Mouse (Mus musculus) intestine, embryonic 14.5 days (tissue): ENCODE measurements around the gene Gm15557. TPM values are rescaled to one million over a fixed set of nuclear protein-coding genes. Genes with fewer than 3 reads are reported as not detected.

Experiments
- ATAC-seq: fragments of 200-750 bp; cut with Nextera tagmentation; replicated peaks from 2 replicates; pipeline ENCODE4 v1.8.0; 2017; ENCODE audit warnings: low read depth, moderate number of reproducible peaks, moderate TSS enrichment, moderate library complexity; ENCODE audit not compliant: low FRiP score, low TSS enrichment
- DNase-seq: peaks from one replicate; pipeline ENCODE4 v3.0.0-alpha.2; 2018; ENCODE audit warnings: low spot score
- H3K27ac ChIP-seq: fragments of 300-500 bp; sonication (generic); 2 replicates; pipeline ENCODE4 v1.5.1; 2014; ENCODE audit warnings: low read depth, mild to moderate bottlenecking, control low read depth
- H3K27me3 ChIP-seq: fragments of 300-500 bp; sonication (generic); replicated peaks from 2 replicates; pipeline ENCODE4 v1.6.1; 2014; ENCODE audit warnings: low read length, control low read depth; ENCODE audit not compliant: control insufficient read depth, insufficient read depth
- H3K36me3 ChIP-seq: fragments of 300-500 bp; sonication (generic); 2 replicates; pipeline ENCODE4 v1.6.1; 2014; ENCODE audit warnings: low read length, control low read depth; ENCODE audit not compliant: control insufficient read depth, insufficient read depth
- H3K4me1 ChIP-seq: fragments of 300-500 bp; sonication (generic); replicated peaks from 2 replicates; pipeline ENCODE4 v1.6.1; 2014; ENCODE audit warnings: low read length, control low read depth, mixed read lengths; ENCODE audit not compliant: control insufficient read depth, insufficient read depth
- H3K4me2 ChIP-seq: fragments of 300-500 bp; sonication (generic); 2 replicates; pipeline ENCODE4 v1.6.1; 2014; ENCODE audit warnings: low read length
- H3K4me3 ChIP-seq: fragments of 300-500 bp; sonication (generic); 2 replicates; pipeline ENCODE4 v1.5.1; 2014; ENCODE audit warnings: low read depth, low read length, control low read depth, mixed read lengths
- H3K9ac ChIP-seq: fragments of 300-500 bp; sonication (generic); 2 replicates; pipeline ENCODE4 v1.6.1; 2014; ENCODE audit warnings: mild to moderate bottlenecking, low read length
- H3K9me3 ChIP-seq: fragments of 300-500 bp; sonication (generic); 2 replicates; pipeline ENCODE4 v1.6.1; 2016; ENCODE audit warnings: low read length, control low read depth; ENCODE audit not compliant: control insufficient read depth
- WGBS: fragments of 180-500 bp; shearing (Covaris S2); extraction: QIAGEN DNeasy Blood & Tissue Kit; methylation state at CpG from one replicate; pipeline ENCODE4 v1.1.7; 2014; 5-methylcytosine and 5-hydroxymethylcytosine counted together
- polyA plus RNA-seq: library from polyadenylated mRNA; unstranded; fragments of >200 nt; fragmentation: Nextera tagmentation; extraction: Ambion mirVana; gene quantifications from 2 replicates; pipeline ENCODE4 v1.2.1, GENCODE M21; 2014

Gene Gm15557
- polyA plus RNA-seq, 1 experiment from 2014 or later = not detected

- no peaks in the 10 kb centered on the region for H3K9me3 ChIP-seq
- 50% methylated on average over 5 of the region's 5 CpGs for WGBS
- ATAC-seq (no peak), DNase-seq (no peak)
- 0 out of 2 replicates have a peak, but pooled peaks cover 8% of the 10 kb centered on the region for H3K27me3 ChIP-seq
- H3K27ac ChIP-seq = no peak overlapping the region
- H3K4me3 ChIP-seq = no peak overlapping the region
- peaks cover 11% of the 10 kb centered on the region for H3K4me1 ChIP-seq
- no peaks in the 10 kb centered on the region for H3K36me3 ChIP-seq
- H3K9ac ChIP-seq = no peak overlapping the region
- no peak overlapping the region for H3K4me2 ChIP-seq
Measured at GRCm38 (mm10) chr2:155945580-155945979, 5.1 kb downstream of the Gm15557 start.

GRCm38 (mm10) chr2:155946069-155946468 is 5.5 kb downstream of the Gm15557 start:
- ATAC-seq = no peak
- H3K36me3 ChIP-seq = no peaks in the 10 kb centered on the region
- peak; percentile 89 for DNase-seq
- no peak overlapping the region for H3K4me2 ChIP-seq
- H3K4me3 ChIP-seq = no peak overlapping the region
- no peaks in the 10 kb centered on the region for H3K9me3 ChIP-seq
- 0 out of 2 replicates have a peak, but pooled peaks cover 8% of the 10 kb centered on the region for H3K27me3 ChIP-seq
- H3K27ac ChIP-seq = no peak overlapping the region
- peaks cover 11% of the 10 kb centered on the region for H3K4me1 ChIP-seq
- 4% methylated on average over 7 of the region's 7 CpGs for WGBS
- H3K9ac ChIP-seq = no peak overlapping the region

- no peak overlapping the region for H3K9ac ChIP-seq
- H3K27me3 ChIP-seq = 0 out of 2 replicates have a peak, but pooled peaks cover 8% of the 10 kb centered on the region
- ATAC-seq = no peak
- no peak overlapping the region for H3K27ac ChIP-seq
- no peak overlapping the region for H3K4me3 ChIP-seq
- peaks cover 11% of the 10 kb centered on the region for H3K4me1 ChIP-seq
- DNase-seq = no peak
- WGBS = 26% methylated on average over 4 of the region's 4 CpGs
- no peak overlapping the region for H3K4me2 ChIP-seq
- H3K36me3 ChIP-seq = no peaks in the 10 kb centered on the region
- H3K9me3 ChIP-seq = no peaks in the 10 kb centered on the region
Measured at GRCm38 (mm10) chr2:155946499-155946898, 6.0 kb downstream of the Gm15557 start.

- no peak overlapping the region for H3K27ac ChIP-seq
- H3K4me1 ChIP-seq = peaks cover 11% of the 10 kb centered on the region
- no peak overlapping the region for H3K4me3 ChIP-seq
Measured at GRCm38 (mm10) chr2:155947390-155948002, 7.0 kb downstream of the Gm15557 start.

GRCm38 (mm10) chr2:155949362-155949761 is 8.8 kb downstream of the Gm15557 start:
- 31% methylated on average over 6 of the region's 6 CpGs for WGBS
- DNase-seq = no peak

More at GRCm38 (mm10) chr2:155947390-155948002, 7.0 kb downstream of the Gm15557 start:
- 0 out of 2 replicates have a peak, but pooled peaks cover 8% of the 10 kb centered on the region for H3K27me3 ChIP-seq
- DNase-seq (no peak), ATAC-seq (no peak)
- WGBS = 65% methylated on average over 5 of the region's 5 CpGs
- no peaks in the 10 kb centered on the region for H3K36me3 ChIP-seq
- no peak overlapping the region for H3K9ac ChIP-seq
- no peaks in the 10 kb centered on the region for H3K9me3 ChIP-seq
- no peak overlapping the region for H3K4me2 ChIP-seq

GRCm38 (mm10) chr2:155952006-155952405 is 11.5 kb downstream of the Gm15557 start:
- no peak overlapping the region for H3K4me3 ChIP-seq

More at GRCm38 (mm10) chr2:155949362-155949761, 8.8 kb downstream of the Gm15557 start:
- Histone ChIP-seq H3K36me3 (no peaks in the 10 kb centered on the region), H3K4me1 (peaks cover 4% of the 10 kb centered on the region; the same call in 1 of the 2 replicates), H3K4me2 (no peak overlapping the region), H3K9ac (no peak overlapping the region), H3K9me3 (no peaks in the 10 kb centered on the region), H3K27ac (no peak overlapping the region), H3K4me3 (no peak overlapping the region), H3K27me3 (0 out of 2 replicates have a peak, but pooled peaks cover 8% of the 10 kb centered on the region)
- no peak for ATAC-seq

GRCm38 (mm10) chr2:155956134-155957059 is 15.9 kb downstream of the Gm15557 start, which contains the start of gene Cep250:
TSS of gene Cep250 (plus strand) at chr2:155956458.
- peak within 1 kb of the TSS; percentile 91 for H3K27ac ChIP-seq
- no peaks in the 10 kb centered on the region for H3K9me3 ChIP-seq
- ATAC-seq (peak; percentile 98), DNase-seq (peak; percentile 96)
- no peaks in the 10 kb centered on the region; the same call in none of the 2 replicates for H3K4me1 ChIP-seq
- WGBS = under 1% methylated on average over 59 of the region's 59 CpGs
- H3K9ac ChIP-seq = peak within 1 kb of the TSS; percentile 97
- peak within 1 kb of the TSS; percentile 80 for H3K4me3 ChIP-seq
- H3K36me3 ChIP-seq = 0 out of 2 replicates have a peak, but pooled peaks cover 3% of the 10 kb centered on the region
- H3K27me3 ChIP-seq = no peaks in the 10 kb centered on the region
- H3K4me2 ChIP-seq = peak within 1 kb of the TSS; percentile 51

More at GRCm38 (mm10) chr2:155952006-155952405, 11.5 kb downstream of the Gm15557 start:
- peaks cover 4% of the 10 kb centered on the region; the same call in 1 of the 2 replicates for H3K4me1 ChIP-seq
- 0 out of 2 replicates have a peak, but pooled peaks cover 8% of the 10 kb centered on the region for H3K27me3 ChIP-seq
- no peak overlapping the region for H3K9ac ChIP-seq
- H3K9me3 ChIP-seq = no peaks in the 10 kb centered on the region
- DNase-seq (no peak), ATAC-seq (no peak)
- no peak overlapping the region for H3K4me2 ChIP-seq
- no peak overlapping the region for H3K27ac ChIP-seq
- H3K36me3 ChIP-seq = no peaks in the 10 kb centered on the region

- DNase-seq (no peak), ATAC-seq (no peak)
- 78% methylated on average over 5 of the region's 5 CpGs for WGBS
- H3K4me1 ChIP-seq = no peaks in the 10 kb centered on the region; the same call in none of the 2 replicates
- H3K36me3 ChIP-seq = peaks cover 35% of the 10 kb centered on the region
- no peak overlapping the region for H3K4me3 ChIP-seq
- no peaks in the 10 kb centered on the region for H3K9me3 ChIP-seq
- H3K27me3 ChIP-seq = no peaks in the 10 kb centered on the region
- H3K4me2 ChIP-seq = no peak overlapping the region
- no peak overlapping the region for H3K27ac ChIP-seq
- no peak overlapping the region for H3K9ac ChIP-seq
Measured at GRCm38 (mm10) chr2:155959981-155960380, 19.5 kb downstream of the Gm15557 start.
